Mouse (Mus musculus): ENCODE measurements around the gene Rps8.
"Not testable (repeated sequence)": the region's sequence is repeated elsewhere in the genome, so short reads cannot be mapped to it uniquely, and the experiment has no call there.

Rps8 gene

DNA sequence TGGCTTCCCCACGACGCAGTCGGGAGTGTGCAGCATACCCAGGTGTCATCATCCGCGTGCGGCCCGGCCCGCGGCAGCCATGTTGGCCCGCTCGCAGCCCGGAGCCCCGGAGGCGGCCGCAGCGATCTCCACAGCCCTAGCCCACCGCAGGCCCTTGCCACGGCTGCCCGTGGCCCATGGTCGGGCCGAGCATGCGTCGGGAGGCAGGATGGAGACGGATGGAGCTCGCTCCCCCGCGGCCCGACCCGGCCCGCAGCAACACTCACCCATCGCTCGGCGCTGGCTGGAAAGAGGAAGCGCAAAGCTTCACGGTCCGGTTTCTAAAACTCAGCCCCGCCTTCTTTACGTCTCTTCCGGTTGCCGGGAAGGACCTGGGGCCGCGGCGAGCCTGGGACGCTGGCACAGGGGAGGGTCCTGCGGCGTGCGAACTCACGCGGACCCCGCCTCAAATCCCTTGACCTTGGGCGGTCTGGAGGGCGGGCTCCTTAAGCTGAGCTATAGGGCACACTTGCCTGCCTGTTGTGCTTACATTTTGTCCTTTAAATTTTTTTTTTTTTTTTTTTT lies at the start of gene Rps8:
Rps8 (minus strand) TSS at position 452 of the 564 bp plus-strand sequence.
- DNase-seq = peak; percentile 93

DNA sequence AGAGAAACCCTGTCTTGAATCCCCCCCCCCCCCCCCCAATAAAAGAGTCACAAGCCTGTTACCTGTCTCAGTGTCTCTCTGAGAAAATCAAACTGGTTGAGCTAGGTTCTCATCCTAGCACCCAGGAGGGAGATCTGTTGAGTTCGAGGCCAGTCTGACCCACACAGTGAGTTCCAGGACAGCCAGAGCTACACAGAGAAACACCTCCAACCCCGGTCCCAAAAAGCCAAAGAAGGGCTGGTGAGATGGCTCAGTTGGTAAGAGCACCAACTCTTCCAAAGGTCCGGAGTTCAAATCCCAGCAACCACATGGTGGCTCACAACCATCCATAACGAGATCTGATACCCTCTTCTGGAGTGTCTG lies 46.9 kb upstream of the Rps8 start:
- DNase-seq = no peak

DNA sequence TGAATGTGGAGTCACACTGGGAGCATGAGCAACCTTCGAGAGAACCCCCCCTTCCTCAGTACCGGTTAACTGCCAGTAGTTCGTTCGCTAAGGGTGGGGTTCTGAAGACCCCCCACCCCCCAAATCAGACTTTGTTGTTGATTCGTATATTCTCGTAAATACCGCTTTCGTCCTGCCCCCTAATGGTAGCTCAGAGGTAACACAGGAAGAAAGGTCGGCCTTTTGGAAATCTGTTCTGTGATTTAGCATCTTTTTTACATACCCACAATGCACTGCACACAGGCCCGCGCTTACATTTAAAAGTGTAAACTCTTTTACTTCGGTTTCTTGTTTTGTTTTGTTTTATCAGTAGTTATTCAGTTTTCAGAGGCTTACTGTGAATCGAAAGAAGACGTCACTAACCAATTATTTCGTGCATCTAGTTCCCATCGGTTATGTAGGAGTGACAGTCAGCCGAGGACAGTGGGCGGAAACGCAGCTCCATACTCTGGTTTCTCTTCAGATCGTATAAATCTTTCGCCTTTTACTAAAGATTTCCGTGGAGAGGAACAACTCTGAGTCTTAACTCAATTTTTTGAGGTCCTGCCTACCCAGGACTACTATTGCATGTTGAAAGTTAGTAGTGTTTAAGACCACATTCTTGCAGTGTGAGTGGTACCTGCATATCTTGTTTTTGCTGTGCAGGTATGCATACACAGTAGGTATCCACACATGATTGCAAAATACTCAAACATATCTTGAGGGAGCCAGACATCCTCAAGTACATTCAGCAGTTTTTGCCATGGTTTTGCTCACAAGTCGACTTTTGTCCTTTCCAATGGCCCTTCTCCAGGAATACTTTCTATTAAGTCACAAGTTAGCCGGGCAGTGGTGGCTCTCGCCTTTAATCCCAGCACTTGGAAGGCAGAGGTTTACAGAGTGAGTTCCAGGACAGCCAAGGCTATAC lies 46.3 kb upstream of the Rps8 start:
- peak; percentile 78 for DNase-seq

DNA sequence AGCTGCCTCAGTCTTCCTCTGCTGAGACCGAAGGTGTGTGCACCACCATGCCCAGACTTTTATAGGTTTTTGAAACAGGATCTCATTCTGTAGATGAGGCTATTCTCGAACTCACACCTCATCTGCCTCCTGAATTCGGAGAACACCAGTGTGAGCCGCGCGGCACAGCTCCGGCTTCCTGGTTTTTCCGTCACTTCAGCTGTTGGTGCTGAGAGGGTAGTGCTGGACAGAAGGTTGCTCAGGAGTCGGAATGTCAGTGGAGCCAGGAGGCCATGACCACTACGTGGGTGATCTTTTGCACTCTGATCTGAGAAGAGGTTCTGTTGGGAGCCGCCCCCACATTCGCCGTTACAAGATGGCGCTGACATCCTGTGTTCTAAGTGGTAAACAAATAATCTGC lies 35.8 kb upstream of the Rps8 start:
- no peak for DNase-seq

DNA sequence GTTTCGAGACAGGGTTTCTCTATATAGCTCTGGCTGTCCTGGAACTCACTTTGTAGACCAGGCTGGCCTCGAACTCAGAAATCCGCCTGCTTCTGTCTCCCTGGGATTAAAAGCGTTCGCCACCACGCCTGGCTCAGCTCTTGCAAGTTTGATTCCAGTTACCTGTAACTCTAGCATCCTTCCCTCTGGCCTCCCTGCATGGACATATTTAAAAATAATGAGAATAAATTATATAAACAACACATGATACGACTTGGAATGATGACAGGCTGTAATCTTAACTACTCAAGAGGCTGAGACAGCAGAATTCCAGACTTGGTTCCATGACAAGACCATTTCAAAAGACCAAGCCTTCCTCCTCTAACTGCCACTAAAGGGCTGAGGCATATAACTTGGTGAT lies 34.6 kb upstream of the Rps8 start:
- DNase-seq = no peak

DNA sequence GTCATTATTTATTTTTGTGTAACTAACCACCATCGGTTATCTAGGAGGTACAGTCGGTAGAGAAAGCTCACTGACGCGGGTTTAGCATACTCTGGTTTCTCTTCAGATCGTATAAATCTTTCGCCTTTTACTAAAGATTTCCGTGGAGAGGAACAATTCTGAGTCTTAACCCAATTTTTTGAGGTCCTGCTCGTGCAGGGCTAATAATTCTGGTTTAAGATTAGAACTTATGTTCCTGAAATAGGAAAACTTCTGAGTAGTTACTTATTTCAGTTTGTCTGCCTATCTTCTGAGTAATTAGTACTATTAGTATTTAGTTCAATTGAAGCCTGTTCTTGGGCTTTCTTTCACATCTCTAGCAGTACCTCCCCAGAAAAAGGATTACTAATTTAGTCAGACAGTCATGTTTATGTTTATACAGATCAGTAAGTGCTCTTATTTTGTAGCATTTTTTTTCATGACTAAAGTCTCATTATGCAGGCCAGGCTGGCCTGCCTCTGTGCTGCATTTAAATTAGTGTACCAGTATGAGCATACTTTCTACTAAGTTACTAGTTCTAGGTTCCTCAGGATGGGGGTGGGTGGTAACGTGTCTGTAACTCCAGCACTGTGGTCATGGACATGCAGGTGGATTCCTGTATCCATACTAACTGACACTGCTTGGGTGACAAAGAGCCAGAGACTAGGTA lies 34.0 kb upstream of the Rps8 start:
- DNase-seq = peak; percentile 17

DNA sequence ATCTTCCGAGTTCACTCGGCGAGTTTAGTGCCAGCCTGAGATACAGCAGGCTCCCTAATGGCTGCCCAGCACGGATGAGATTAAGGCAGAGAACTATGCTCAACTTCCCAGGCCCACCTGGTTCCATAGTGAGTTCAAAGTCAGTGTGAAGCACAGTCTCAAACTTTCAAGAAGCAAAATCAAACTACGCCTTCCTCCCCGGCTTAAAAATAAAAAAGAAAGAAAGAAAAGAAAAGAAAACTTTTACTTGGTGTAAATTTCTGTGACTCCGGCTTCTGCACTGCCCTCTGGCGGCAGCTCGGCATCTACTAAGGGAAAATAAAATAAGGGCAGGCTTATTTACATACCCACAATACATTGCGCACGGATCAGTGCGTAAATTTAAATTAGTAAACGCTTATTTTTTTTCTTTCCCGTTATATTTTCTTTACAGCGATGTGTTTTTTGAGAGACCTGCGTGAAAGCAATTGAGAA lies 33.4 kb upstream of the Rps8 start:
- peak; percentile 96 for DNase-seq

DNA sequence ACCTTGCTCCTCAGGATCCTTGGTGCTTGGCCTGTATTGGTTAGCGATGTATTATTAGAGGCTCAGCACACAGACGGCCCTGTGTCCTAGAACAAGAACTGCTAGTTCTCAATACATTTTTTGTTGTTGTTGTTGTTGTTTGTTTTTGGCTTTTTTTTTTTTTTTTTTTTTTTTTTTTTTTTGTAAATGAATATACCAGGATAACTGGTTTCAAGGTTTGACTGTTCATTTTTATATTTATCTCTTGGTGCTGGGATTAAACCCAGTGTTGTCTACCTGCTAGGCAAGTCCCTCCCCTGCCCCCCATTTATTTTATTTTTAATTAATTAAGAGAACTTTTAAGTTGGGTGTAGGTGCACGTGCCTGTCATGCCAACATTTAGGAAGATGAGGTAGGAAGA lies 32.9 kb upstream of the Rps8 start:
- no peak for DNase-seq

DNA sequence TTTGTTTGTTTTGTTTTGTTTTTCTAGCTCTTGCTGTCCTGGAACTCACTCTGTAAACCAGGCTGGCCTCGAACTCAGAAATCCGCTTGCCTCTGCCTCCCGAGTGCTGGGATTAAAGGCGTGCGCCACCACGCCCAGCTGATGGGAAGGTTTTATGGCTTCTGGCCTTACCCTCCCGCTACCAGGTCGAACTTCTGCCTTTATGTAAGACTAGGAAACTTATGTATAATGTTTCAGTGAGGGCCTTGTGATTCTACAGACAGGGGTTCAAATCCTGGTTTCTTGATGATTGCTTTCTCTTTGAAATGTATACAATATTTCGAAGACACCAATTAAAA lies 26.7 kb upstream of the Rps8 start:
- not testable (repeated sequence) for DNase-seq

DNA sequence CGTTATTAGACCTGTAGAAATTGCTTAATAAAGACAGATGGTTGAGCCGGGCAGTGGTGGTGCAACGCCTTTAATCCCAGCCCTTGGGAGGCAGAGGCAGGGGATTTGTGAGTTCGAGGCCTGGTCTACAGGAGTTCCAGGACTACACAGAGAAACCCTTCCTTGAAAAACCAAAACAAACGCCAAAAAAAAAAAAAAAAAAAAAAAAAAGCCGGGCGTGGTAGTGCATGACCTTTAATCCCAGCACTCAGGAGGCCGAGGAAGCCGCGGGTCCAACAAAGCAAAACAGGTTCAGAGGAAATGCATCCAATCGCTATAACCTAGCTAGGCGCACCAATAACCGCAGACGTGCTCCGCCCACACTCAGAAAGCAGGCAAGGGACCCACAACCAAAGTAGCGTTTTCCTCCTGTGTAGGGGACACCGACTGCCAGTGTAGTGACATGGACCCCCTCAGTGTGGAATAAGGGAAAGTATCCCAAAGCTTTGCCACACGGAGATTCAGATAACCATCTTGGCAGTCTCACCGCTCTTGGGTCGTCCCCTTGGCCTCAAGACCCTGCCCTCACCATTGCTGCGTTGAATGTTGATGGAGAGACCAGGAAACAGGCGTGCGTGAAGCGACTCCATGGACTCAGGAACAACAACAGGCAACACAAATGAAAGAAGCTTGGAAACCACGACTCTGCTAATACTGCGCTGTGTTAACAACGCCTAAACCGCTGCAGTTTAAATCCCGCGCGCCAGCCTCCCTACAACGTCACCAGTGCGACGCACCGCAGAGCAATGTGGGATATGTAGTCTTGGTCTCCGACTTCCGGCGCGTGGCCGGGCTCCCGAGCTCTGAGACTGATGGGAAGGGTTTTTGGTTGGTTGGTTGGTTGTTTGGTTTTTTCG lies 26.1 kb upstream of the Rps8 start, which contains the start of gene Kif2c:
Kif2c (minus strand) TSS at position 777 of the 896 bp plus-strand sequence.
- DNase-seq = peak; percentile 96

DNA sequence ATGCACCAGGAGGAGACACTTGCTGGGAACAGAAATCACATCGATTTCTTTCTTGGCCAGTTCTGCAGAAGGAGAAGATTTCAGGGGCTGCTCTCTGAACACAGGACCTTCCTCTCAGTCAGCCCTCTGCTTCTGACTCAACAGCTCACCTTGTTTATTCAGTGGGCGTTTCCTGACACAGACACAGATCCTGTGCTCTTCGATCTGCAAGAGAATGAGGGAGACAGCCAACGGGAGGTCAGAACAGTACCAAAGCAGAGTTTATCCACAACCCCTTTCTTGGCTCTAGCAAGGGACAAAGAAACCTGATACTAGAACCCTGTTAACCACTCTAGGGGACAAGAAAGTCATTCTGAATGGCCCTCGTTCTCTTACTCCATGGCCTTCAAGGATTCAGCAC lies 13.9 kb upstream of the Rps8 start:
- no peak for DNase-seq

DNA sequence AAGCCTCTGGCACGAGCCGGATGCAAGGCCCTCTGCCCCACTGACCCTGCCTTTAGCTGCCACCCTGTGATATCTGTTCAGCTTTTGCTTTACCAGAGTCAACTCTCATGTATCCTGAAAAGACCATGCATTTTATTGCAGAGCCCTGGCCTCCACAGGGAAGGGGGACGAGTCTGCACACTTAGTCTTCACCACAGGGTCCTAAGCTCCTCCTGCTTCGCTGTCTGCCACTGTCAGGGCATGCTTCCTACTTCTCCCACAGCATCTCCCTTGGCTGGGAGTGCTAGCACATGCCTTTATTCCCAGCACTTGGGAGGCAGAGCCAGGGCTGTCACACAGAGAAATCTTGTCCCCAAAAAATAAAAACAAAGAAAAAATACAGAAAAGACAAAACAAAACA lies 5.1 kb upstream of the Rps8 start:
- DNase-seq = no peak

DNA sequence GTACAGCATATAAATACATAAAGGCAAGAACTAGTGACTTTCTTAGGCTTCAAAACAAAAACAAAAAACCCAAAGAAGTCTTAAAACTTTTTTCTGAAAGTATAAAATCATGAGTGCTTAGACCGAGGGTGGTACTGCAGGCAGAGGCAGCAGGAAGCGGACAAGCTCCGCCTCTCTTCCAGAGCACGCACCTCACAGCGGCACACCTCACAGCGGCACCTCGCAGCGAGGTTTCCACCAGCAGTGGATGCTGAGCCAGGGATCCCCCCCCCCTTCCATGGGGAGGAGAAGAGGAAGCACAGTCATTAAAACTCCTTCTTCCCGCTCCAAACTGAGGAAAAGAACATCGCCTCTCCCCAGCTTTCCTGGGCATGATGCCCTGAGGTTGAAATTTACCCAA lies 3.6 kb upstream of the Rps8 start:
- DNase-seq = no peak

DNA sequence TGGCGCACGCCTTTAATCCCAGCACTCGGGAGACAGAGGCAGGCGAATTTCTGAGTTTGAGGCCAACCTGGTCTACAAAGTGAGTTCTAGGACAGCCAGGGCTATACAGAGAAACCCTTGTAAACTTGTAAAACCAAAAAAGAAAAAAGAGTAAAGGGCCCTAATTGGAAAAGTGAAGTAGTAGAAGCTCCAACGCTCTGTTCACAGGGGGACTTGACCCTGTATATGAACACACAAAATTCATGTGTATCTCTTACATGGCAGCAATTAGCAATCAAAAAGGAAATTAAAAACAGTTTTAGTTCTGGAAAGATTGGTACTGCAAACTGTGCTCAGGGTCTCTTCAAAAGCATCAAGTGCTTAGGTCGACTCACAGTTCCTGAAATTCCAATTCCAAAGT lies 329 bp upstream of the Rps8 start:
- DNase-seq = no peak

DNA sequence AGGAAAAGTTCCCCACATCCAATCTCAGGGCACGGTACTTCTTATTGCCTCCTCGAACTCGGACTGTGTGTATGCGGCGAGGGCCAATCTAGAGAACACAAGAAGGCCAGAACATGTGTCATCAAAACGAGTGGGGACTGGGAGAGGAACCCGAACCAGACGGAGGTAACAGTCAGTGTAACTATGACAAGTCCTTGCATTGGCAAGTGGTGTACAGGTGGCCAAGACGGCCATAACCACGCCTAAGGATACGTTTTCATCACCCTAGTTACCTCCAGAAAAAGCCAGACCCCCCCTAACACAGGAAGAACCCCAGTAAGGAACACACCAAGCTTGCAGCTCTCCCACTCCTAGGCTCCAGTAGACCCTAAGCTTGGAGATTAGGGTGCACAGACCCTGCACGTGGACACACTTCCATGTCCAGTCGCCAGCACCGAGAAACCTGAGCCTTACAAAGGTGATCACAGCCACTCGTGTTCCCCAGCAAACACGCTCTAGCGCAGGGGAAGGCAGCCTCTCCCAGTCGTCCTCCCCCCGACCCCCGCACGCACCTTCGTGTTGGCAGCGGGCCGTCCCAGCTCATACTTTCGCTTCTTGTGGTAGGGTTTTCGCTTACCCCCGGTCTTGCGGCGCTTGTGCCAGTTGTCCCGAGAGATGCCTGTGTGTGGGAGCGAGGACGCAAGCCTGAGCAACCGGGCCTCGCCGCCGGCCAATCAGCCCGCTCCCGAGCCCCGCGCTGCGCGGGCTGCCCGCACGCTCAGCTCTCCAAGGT lies 837 bp downstream of the Rps8 start:
- no peak for DNase-seq

DNA sequence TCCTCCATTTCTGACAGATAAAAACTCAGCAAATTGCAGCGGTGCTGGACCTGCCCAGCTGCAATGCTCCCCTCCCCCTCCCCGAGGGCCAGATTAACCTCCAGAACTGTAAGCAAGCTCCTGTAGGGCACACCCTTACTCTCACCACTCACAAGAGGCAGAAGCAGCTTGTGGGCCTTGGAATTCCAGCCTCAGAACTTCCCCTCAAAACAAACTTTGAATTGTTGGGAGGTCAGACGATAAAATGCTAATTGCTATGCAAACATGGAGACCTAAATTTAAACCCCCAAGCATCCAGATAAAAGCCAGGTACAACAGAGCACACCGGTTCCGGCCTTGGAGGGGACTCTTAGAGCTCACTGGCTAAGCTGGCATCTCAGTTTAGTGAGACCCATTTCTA lies 3.3 kb downstream of the Rps8 start:
- DNase-seq = no peak

DNA sequence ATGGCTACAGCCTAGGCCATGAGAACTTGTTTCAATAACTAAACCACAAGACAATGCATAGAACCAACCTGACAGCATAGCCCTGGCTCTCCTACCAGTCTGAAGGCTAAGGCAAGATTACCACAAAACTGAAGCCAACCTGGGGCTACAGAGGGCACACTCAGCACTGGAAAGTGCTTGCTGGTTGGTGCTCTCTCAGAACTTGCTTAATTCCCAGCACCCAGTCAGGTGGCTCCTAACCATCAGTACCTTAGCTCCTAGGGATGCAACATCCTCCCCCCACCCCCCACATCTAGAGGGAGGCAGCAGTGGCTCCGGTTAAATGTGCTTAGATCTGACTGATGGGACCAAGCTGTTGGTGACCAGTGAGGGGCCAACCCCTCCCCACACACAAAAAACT lies 4.6 kb downstream of the Rps8 start:
- no peak for DNase-seq

DNA sequence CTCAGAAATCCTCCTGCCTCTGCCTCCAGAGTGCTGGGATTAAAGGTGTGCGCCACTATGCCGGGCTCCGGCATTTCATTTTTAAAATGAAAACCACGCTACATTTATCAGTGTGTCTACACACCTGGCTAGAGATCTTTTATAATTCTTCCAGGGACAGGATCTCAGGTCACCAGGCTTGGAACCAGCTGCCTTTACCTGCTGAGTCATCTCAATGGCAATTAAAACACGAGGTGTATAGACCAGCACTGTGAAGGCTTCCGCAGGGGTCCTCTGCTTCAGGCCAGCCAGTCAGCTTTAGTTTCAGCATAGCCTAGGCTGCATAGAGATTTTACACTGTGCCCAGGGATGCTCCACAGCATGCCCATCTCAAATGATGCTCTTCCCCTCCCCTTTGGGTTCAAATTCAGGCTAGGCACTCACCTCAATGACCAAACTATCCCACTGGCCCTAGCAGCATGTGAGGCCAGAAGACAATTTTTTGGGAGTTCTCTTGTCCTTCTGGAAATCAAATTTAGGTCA lies 5.8 kb downstream of the Rps8 start:
- no peak for DNase-seq

DNA sequence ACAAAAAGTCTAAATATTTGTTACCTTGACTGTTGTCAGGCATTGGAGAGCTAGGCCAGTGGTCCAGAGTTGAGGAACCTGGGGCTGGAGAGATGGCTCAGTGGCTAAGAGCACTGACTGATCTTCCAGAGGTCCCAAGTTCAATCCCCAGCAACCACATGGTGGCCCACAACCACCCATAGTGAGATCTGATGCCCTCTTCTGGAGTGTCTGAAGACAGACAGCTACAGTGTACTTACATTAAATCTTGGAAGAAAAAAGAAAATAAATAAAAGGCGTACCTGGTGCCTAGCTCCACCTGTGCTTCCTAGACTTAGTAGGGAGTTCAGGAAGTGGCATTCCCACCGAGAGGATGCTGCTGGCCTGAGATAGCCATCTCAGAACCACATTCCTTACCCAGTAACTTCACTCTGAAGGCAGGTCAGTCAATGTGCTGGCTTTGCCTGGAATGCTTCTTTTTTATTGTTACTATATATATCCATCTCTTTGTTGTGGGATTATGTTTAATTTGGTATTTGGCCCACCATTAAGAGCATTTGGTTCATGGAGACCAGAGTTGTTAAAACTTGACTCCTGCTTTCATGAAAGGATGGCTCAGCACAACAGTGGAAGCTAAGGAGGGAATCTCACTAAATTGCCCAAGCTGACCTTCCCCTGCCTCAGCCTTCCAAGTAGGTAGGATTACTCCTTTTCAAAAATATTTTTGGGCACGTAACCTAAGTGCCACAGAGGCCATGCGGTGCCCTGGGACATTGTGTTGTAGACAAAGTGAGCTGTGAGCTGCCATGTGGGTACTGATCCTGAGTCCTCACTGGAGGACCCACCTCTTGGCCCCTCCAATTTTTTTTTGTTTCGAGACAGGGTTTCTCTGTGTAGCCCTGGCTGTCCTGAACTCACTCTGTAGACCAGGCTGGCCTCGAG lies 6.5 kb downstream of the Rps8 start:
- DNase-seq = no peak

DNA sequence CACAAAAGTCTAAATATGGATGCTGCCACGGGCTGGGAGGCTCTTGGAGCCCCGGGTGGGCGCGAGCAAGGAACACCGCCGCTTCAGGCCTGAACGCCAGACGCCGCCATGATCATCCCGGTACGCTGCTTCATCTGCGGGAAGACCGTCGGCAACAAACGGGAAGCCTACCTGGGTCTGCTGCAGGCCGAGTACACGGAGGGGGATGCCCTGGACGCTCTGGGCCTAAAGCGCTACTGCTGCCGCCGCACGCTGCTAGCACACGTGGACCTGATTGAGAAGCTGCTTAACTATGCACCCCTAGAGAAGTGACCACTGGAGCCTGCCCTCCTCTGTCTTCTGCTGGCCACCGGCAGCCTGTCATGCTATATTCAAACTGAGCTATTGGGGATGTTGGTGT lies 7.2 kb downstream of the Rps8 start:
- no peak for DNase-seq
